Mouse (Mus musculus): ENCODE data around the gene Ppil6. TPM values are rescaled to one million over a fixed set of nuclear protein-coding genes. Genes with fewer than 3 reads are reported as not detected.

Gene Ppil6
- polyA plus RNA-seq, 1 experiment from 2014 or later, result 1.9 TPM

GRCm38 (mm10) chr10:41561701-41562395, 71.6 kb downstream of the Ppil6 start:
- Histone ChIP-seq H3K4me2 (no peak overlapping the region), H3K27ac (no peak overlapping the region), H3K9me3 (replicated peaks) (peaks cover 15% of the 10 kb centered on the region; the same call in 1 of the 2 replicates), H3K9ac (no peak overlapping the region), H3K36me3 (ENCODE audit: poor library complexity, severe bottlenecking) (no peaks in the 10 kb centered on the region), H3K4me1 (no peaks in the 10 kb centered on the region), H3K4me3 (no peak overlapping the region), H3K27me3 (no peaks in the 10 kb centered on the region)
- WGBS, result 93% methylated on average over 10 of the region's 10 CpGs
- ATAC-seq, result no peak

Other genes starting within 250 kb of the Ppil6 start
- 22.0 and 24.0 TPM in 2 replicates for gene Fig4, start 187.2 kb upstream of the Ppil6 start, polyA plus RNA-seq (2015; fragmentation: Nextera tagmentation; extraction: Ambion mirVana)
- 0.15 and 0.21 TPM in 2 replicates for gene Ak9, start 186.5 kb upstream of the Ppil6 start, polyA plus RNA-seq (2015; fragmentation: Nextera tagmentation; extraction: Ambion mirVana)
- gene Zbtb24, start 40.1 kb upstream of the Ppil6 start, polyA plus RNA-seq (2015; fragmentation: Nextera tagmentation; extraction: Ambion mirVana), result 19.1 and 19.8 TPM in 2 replicates
- 35.9 and 41.9 TPM in 2 replicates for gene Mical1, start 14.1 kb upstream of the Ppil6 start, polyA plus RNA-seq (2015; fragmentation: Nextera tagmentation; extraction: Ambion mirVana)
- gene Smpd2, start 70 bp upstream of the Ppil6 start, polyA plus RNA-seq (2015; fragmentation: Nextera tagmentation; extraction: Ambion mirVana), result 40.6 and 49.8 TPM in 2 replicates
- 78.2 and 81.7 TPM in 2 replicates for gene Cd164, start 29.0 kb downstream of the Ppil6 start, polyA plus RNA-seq (2015; fragmentation: Nextera tagmentation; extraction: Ambion mirVana)
- 0.31 and 0.82 TPM in 2 replicates for gene Ccdc162, start 226.2 kb downstream of the Ppil6 start, polyA plus RNA-seq (2015; fragmentation: Nextera tagmentation; extraction: Ambion mirVana)

Data from forebrain, embryonic 13.5 days (tissue).